Mouse (Mus musculus) bone marrow macrophage, adult 2 months (primary cell): ENCODE results near the gene Gapvd1.

Experiments
- CTCF ChIP-seq: IDR thresholded peaks from 2 replicates; pipeline ENCODE4 v1.5.1; 2012; ENCODE audit warnings: low read depth, mild to moderate bottlenecking, low read length, moderate library complexity
- POLR2A ChIP-seq: IDR thresholded peaks from 2 replicates; pipeline ENCODE4 v1.6.1; 2012; ENCODE audit warnings: mild to moderate bottlenecking, low read depth, low read length, borderline replicate concordance

DNA sequence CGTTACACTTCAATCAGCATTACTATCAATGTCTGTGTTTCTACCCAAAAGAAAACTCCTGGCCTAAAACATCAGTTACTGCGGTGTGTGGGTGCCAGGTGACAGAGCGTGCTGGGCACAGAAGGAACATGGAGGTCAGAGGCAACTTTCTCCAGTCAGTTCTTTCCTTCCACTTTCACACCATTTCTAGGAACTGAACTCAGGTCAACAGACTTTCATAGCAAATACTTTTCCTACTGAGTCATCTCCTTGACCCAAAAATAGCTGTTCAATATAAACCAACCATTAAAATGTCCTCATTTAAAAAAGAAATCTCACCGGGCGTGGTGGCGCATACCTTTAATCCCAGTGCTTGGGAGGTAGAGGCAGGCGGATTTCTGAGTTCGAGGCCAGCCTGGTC is 12.4 kb downstream of the Gapvd1 start:
- TF ChIP-seq CTCF: no peak
- no peak for TF ChIP-seq POLR2A
